Mouse (Mus musculus) embryonic fibroblast, embryonic 13.5 days (primary cell): Measurements from ENCODE around the gene Yars. TPM values are rescaled to one million over a fixed set of nuclear protein-coding genes. Genes with fewer than 3 reads are reported as not detected.

Source experiments
- H3K27ac ChIP-seq: 2 replicates; pipeline ENCODE4 v1.5.1; 2012; ENCODE audit warnings: low read length, control low read depth, inconsistent platforms; ENCODE audit not compliant: insufficient read depth
- H3K4me1 ChIP-seq: 2 replicates; pipeline ENCODE4 v1.6.1; 2011; ENCODE audit warnings: low read length; ENCODE audit not compliant: control insufficient read depth, insufficient read depth
- H3K4me3 ChIP-seq: 2 replicates; pipeline ENCODE4 v1.5.1; 2011; ENCODE audit warnings: mild to moderate bottlenecking, control low read depth, low read length; ENCODE audit not compliant: insufficient read depth
- CTCF ChIP-seq: IDR thresholded peaks from 2 replicates; pipeline ENCODE4 v1.5.1; 2011; ENCODE audit warnings: mild to moderate bottlenecking, control low read depth, low read length, moderate library complexity, borderline replicate concordance; ENCODE audit not compliant: insufficient read depth
- POLR2A ChIP-seq: IDR thresholded peaks from 2 replicates; pipeline ENCODE4 v1.6.1; 2011; ENCODE audit warnings: low read depth, mild to moderate bottlenecking, control low read depth, low read length, moderate library complexity
- polyA plus RNA-seq: library from polyadenylated mRNA; stranded (reverse); fragments of >200 nt; gene quantifications from 2 replicates; pipeline ENCODE4 v1.2.4, GENCODE M21; 2011; ENCODE audit warnings: low read depth; ENCODE audit not compliant: missing spikeins, insufficient read length

The Yars gene
- polyA plus RNA-seq, 1 experiment, result 104 TPM

- no peak overlapping the region for H3K27ac ChIP-seq
- TF ChIP-seq POLR2A (no peak), CTCF (no peak)
- H3K4me1 ChIP-seq, result peaks cover 13% of the 10 kb centered on the region
- H3K4me3 ChIP-seq, result no peak overlapping the region
Measured at GRCm38 (mm10) chr4:129146392-129146791, 43.2 kb upstream of the Yars start.

GRCm38 (mm10) chr4:129147552-129148103, 41.9 kb upstream of the Yars start:
- peaks cover 13% of the 10 kb centered on the region for H3K4me1 ChIP-seq
- no peak overlapping the region for H3K27ac ChIP-seq
- TF ChIP-seq POLR2A, result no peak
- no peak for TF ChIP-seq CTCF
- H3K4me3 ChIP-seq, result no peak overlapping the region

GRCm38 (mm10) chr4:129149321-129149720, 40.2 kb upstream of the Yars start:
- peaks cover 10% of the 10 kb centered on the region for H3K4me1 ChIP-seq
- TF ChIP-seq CTCF (no peak), POLR2A (no peak)
- no peak overlapping the region for H3K4me3 ChIP-seq
- H3K27ac ChIP-seq, result no peak overlapping the region

- H3K4me1 ChIP-seq, result no peaks in the 10 kb centered on the region
Measured at GRCm38 (mm10) chr4:129151276-129151811, 38.2 kb upstream of the Yars start.

GRCm38 (mm10) chr4:129157541-129157940, 32.0 kb upstream of the Yars start:
- Histone ChIP-seq H3K4me3 (no peak overlapping the region), H3K4me1 (no peaks in the 10 kb centered on the region), H3K27ac (no peak overlapping the region)
- TF ChIP-seq POLR2A, result no peak
- no peak for TF ChIP-seq CTCF

More at GRCm38 (mm10) chr4:129151276-129151811, 38.2 kb upstream of the Yars start:
- no peak overlapping the region for H3K27ac ChIP-seq
- TF ChIP-seq CTCF, result no peak
- TF ChIP-seq POLR2A, result no peak
- H3K4me3 ChIP-seq, result no peak overlapping the region

DNA sequence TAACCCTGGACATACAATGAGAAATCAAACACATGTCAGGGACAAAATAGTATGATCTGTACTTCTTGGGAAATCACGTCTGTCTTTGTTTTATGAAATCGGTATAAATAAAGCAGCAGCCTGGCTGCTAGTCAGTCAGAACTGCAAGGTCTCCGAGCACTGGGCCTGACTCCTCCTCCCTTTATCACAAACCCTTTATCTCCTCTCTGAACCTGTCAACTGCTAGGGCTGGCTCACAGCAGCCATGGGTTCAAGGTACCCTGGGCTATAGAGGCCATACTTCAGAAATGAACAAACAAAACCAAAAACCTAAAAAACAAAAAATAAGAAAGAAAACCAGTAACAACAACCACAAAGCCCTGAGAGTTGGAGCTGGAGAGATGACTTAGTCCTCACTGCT, 31.0 kb upstream of the Yars start:
- no peak overlapping the region for H3K27ac ChIP-seq
- TF ChIP-seq CTCF, result no peak
- no peak for TF ChIP-seq POLR2A
- no peak overlapping the region for H3K4me3 ChIP-seq
- no peaks in the 10 kb centered on the region for H3K4me1 ChIP-seq

DNA sequence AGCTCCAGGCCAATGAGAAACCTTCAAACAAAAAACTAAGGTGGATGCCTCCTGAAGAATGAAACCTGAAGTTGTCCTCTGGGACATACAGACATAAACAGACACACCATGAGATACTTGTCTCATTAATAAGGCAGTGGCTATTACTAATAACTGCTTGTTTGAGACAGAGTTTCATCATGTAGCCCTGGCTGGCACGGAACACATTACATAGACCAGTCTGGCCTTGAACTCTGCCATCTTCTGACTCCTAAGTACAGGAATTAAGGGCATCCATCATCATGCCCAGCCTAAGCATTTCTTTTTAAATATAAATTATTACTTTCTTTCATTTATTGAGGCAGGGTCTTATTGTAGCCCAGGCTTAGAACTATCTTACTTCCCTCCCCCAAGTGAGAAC, 28.5 kb upstream of the Yars start:
- Histone ChIP-seq H3K27ac (no peak overlapping the region), H3K4me3 (no peak overlapping the region), H3K4me1 (no peaks in the 10 kb centered on the region)
- no peak for TF ChIP-seq POLR2A
- TF ChIP-seq CTCF, result no peak

GRCm38 (mm10) chr4:129161581-129162255, 27.8 kb upstream of the Yars start:
- Histone ChIP-seq H3K27ac (no peak overlapping the region), H3K4me3 (no peak overlapping the region), H3K4me1 (no peaks in the 10 kb centered on the region)
- TF ChIP-seq CTCF (no peak), POLR2A (no peak)

DNA sequence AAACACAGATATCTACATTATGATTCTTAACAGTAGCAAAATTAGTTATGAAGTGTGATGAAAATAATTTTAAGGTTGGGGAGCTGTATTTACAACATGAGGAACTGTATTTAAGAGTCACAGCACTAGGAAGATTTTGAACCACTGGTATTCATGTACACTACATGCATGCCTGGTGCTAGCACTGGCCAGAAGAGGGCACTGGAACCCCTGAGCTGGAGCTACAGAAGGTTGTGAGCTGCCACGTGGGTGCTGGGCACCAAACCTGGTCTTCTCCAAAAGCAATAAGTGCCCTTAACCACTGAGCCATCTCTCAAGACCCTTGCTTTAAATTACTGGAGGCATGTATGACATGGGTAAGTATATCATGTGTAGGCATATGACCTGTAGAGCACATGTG, 17.0 kb upstream of the Yars start:
- H3K4me3 ChIP-seq, result no peak overlapping the region
- H3K4me1 ChIP-seq, result no peaks in the 10 kb centered on the region
- no peak overlapping the region for H3K27ac ChIP-seq
- TF ChIP-seq POLR2A, result no peak
- TF ChIP-seq CTCF, result peak; percentile 12; the same call in 1 of the 2 replicates

DNA sequence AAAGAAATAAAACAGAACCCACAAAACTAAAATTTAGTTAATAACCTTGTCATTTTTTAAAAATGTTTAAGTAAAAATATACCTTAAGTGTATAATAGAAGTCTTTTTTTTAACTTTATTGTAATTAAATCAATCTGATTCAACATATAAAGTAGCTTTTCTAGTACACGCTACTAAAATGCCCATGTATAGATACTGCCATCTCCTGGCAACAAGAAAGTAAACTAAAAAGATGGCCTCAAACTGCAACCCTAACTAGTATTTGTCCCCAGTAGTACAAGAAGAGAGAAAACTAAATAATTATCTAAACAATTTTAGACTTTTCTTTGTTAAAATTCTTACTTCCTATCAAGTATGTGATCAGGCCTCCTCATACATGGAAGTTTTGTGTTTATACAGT, 10.0 kb upstream of the Yars start:
- no peak overlapping the region for H3K27ac ChIP-seq
- no peak for TF ChIP-seq CTCF
- no peak for TF ChIP-seq POLR2A
- no peak overlapping the region for H3K4me3 ChIP-seq
- no peaks in the 10 kb centered on the region for H3K4me1 ChIP-seq
